Mouse (Mus musculus) bone marrow macrophage, adult 2 months (primary cell): ENCODE measurements around the gene Pla2g1b. TPM values are rescaled to one million over a fixed set of nuclear protein-coding genes. Genes with fewer than 3 reads are reported as not detected.

Source experiments
- H3K27ac ChIP-seq: 2 replicates; pipeline ENCODE4 v1.5.1; 2012; ENCODE audit warnings: low read depth, low read length; ENCODE audit not compliant: insufficient read depth
- H3K4me1 ChIP-seq: 2 replicates; pipeline ENCODE4 v1.6.1; 2012; ENCODE audit warnings: low read length; ENCODE audit not compliant: control insufficient read depth, insufficient read depth
- H3K4me3 ChIP-seq: 2 replicates; pipeline ENCODE4 v1.5.1; 2012; ENCODE audit warnings: mild to moderate bottlenecking, low read length, moderate library complexity; ENCODE audit not compliant: insufficient read depth
- CTCF ChIP-seq: IDR thresholded peaks from 2 replicates; pipeline ENCODE4 v1.5.1; 2012; ENCODE audit warnings: low read depth, mild to moderate bottlenecking, low read length, moderate library complexity
- POLR2A ChIP-seq: IDR thresholded peaks from 2 replicates; pipeline ENCODE4 v1.6.1; 2012; ENCODE audit warnings: mild to moderate bottlenecking, low read depth, low read length, borderline replicate concordance
- polyA plus RNA-seq: library from polyadenylated mRNA; stranded (reverse); fragments of >200 nt; gene quantifications from 2 replicates; pipeline ENCODE4 v1.2.4, GENCODE M21; 2012; ENCODE audit not compliant: missing spikeins, insufficient read depth, insufficient read length

Pla2g1b gene
- polyA plus RNA-seq, 1 experiment: not detected

DNA sequence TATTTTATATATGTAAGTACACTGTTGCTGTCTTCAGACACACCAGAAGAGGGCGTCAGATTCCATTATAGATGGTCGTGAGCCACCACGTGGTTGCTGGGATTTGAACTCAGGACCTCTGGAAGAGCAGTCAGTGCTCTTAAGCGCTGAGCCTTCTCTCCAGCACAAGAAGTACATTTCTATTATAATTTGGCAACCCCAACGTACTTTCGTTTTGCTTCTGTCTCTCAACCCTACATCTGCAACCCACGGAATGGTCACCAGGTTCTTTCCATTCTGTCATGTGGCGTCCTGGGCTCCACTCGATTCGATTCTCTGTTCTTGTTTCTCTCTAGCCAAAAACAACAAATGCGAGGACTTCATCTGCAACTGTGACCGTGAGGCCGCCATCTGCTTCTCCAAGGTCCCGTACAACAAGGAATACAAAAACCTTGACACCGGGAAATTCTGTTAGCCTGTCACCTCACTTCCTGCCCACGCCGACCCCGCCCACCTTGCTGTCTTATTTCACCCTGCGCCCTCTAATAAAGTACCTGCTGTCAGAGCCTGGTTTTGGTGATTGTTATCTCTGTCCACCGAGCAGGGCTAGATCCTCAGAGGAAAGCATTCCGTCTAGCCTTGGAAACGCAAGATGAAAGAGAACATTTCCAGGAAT, 8.2 kb downstream of the Pla2g1b start:
- Histone ChIP-seq H3K4me3 (0 out of 2 replicates have a peak overlapping the region, but pooled peaks have one; percentile 7), H3K4me1 (0 out of 2 replicates have a peak, but pooled peaks cover 2% of the 10 kb centered on the region), H3K27ac (no peak overlapping the region)
- no peak for TF ChIP-seq POLR2A
- no peak for TF ChIP-seq CTCF

DNA sequence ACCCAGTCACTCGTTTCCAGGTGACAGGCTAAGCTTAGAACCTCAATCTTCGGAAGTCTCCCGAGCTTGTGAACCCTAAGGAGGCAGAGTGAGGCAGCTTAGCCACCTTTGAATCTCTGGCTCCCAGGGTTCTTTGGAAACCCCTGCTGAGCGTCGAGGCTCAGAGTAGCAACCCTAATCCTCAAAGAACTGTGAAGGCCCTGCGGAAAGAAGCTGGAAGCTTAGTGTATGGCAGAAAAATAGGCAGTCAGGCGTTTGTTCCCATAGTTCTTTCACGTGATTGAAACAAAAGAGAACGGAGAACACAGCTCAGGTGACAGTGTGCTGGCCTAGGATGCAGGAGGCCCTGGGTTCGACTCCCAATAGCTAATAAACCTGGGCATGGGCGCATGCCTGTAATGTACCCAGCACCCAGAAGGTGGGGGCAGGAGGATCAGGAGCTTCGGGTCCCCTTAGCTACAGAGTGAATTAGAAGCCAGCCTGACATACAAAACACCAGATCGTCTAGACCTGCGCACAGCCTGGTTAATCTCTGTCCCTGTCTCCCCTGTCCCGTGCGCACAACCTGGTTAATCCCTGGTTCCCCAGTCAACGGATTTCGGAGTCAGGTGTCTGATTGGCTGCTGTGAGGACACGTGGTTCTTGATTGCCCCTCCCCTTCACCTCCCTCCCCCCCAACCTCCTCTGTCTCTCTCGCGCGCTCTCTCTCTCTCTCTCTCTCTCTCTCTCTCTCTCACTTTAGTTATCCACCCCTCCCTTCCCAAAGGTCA, 9.5 kb downstream of the Pla2g1b start:
- no peak overlapping the region for H3K27ac ChIP-seq
- H3K4me1 ChIP-seq: 0 out of 2 replicates have a peak, but pooled peaks cover 2% of the 10 kb centered on the region
- H3K4me3 ChIP-seq: no peak overlapping the region
- TF ChIP-seq POLR2A: no peak
- no peak for TF ChIP-seq CTCF

GRCm38 (mm10) chr5:115476107-115476727, 10.2 kb downstream of the Pla2g1b start:
- TF ChIP-seq POLR2A (no peak), CTCF (no peak)
- H3K27ac ChIP-seq: no peak overlapping the region
- no peak overlapping the region for H3K4me3 ChIP-seq
- H3K4me1 ChIP-seq: 0 out of 2 replicates have a peak, but pooled peaks cover 2% of the 10 kb centered on the region

DNA sequence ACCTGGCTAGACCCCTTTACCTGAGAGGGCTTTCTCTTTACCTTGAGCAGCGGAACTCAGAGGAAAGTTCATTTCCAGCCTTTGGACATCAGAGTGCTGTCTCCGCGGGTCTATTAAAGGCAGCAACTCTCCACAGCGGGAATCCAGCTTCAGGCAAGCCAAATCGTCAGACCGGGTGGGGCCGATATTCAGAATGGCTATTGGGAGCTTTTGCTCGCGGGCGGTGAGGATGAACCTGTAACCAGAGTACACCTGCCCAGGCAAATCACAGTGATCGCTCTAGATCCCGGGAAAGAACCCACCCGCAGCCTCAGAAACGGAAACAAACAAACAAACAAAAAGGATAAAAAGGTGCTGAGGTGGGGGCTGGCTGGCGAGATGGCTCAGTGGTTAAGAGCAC, 13.5 kb downstream of the Pla2g1b start:
- no peak overlapping the region for H3K4me3 ChIP-seq
- no peaks in the 10 kb centered on the region for H3K4me1 ChIP-seq
- TF ChIP-seq POLR2A: no peak
- no peak for TF ChIP-seq CTCF
- H3K27ac ChIP-seq: no peak overlapping the region

GRCm38 (mm10) chr5:115480101-115480500, 14.0 kb downstream of the Pla2g1b start:
- no peak overlapping the region for H3K4me3 ChIP-seq
- TF ChIP-seq CTCF: no peak
- no peak for TF ChIP-seq POLR2A
- H3K27ac ChIP-seq: no peak overlapping the region
- H3K4me1 ChIP-seq: peaks cover 3% of the 10 kb centered on the region; the same call in 1 of the 2 replicates

DNA sequence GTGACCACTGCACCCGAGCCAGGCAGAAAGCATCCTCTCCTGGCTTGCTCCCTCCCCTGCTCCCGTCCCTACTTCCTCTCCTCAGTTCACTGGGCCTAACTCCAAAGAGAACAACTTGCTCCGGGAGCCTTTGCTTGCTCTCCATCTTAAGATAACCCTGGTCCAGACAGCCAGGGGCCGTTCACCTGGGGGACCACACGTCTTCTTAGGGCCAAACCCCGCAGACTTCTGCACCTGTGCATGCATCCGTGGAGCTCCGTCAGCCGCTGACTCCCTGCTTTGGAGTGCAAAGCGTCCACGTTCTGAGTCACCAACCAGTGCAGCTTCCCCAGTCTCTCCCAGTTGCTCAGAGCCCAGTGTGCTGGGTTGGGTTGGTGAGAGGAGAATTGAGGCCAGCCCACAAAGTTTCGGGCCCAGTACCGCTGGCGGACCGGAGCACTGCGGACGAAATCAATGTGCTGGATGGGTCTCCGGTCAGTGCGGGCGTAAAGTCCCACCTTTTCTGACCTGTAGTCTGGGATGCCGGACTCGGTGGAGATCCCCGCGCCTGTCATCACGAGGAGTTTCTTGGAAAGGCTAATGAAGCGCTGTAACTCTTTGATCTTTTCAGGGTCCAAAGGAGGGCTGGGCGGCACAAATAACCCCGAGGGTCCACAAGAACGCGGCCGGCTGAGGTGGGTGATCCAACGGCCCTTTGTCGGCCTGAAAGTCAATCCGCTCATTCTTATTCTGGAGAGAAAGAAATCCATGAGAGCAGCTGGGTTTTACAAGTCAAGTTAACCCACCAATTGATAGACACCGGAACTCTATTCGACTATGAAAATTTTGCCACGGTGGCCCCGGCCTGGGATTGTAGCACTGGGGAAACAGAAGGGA, 16.6 kb downstream of the Pla2g1b start:
- peaks cover 4% of the 10 kb centered on the region; the same call in 1 of the 2 replicates for H3K4me1 ChIP-seq
- no peak for TF ChIP-seq POLR2A
- TF ChIP-seq CTCF: no peak

GRCm38 (mm10) chr5:115483385-115483784, 17.3 kb downstream of the Pla2g1b start:
- no peak overlapping the region for H3K27ac ChIP-seq
- H3K4me1 ChIP-seq: peaks cover 8% of the 10 kb centered on the region
- TF ChIP-seq CTCF (no peak), POLR2A (no peak)
- H3K4me3 ChIP-seq: no peak overlapping the region

More for the DNA sequence above, 16.6 kb downstream of the Pla2g1b start:
- Histone ChIP-seq H3K4me3 (no peak overlapping the region), H3K27ac (no peak overlapping the region)

- Histone ChIP-seq H3K27ac (peak within 1 kb of the TSS; percentile 68), H3K4me1 (peaks cover 12% of the 10 kb centered on the region), H3K4me3 (peak within 1 kb of the TSS; percentile 65)
- no peak for TF ChIP-seq CTCF
- no peak for TF ChIP-seq POLR2A
Measured at GRCm38 (mm10) chr5:115483947-115484920, 18.2 kb downstream of the Pla2g1b start, which contains the start of gene Sirt4. Gene Sirt4 (minus strand): TSS chr5:115484725.

GRCm38 (mm10) chr5:115484996-115485395, 18.9 kb downstream of the Pla2g1b start:
- peak overlapping the region; percentile 65 for H3K4me3 ChIP-seq
- peak overlapping the region; percentile 68 for H3K27ac ChIP-seq

More at GRCm38 (mm10) chr5:115484996-115485395, 18.9 kb downstream of the Pla2g1b start:
- peaks cover 12% of the 10 kb centered on the region for H3K4me1 ChIP-seq
- TF ChIP-seq POLR2A (no peak), CTCF (no peak)
